ENCODE assay signal across 10 mouse cellular contexts in the genomic region with DNA sequence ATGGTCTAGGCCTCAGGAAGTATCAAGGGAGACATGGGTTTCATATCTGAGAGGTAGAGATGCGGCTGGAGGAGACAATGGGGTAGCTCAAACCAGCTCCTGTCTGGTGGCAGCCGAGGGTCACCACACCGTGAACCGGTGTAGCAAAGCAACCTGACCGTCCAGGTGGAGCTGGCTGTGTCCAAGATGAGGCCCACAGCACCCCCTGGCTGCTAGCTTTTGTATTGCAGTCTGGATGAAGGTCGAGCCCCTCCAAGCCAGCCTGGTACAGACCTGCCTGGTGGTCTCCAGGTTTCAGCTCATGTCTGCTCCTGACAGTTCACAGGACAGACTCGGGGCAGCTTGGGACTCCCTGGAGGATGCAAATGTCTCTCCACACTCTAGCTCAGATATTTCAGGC. TPM values are rescaled to one million over a fixed set of nuclear protein-coding genes. Genes with fewer than 3 reads are reported as not detected.
DNase-seq lines count a peak whose midpoint lies in the region; ATAC-seq and TF ChIP-seq lines count a peak whose summit lies in the region.
"Had no signal": no experiment of that assay in that cellular context is flagged by ENCODE, and none has a peak within 500 bp of the region (broad histone marks: within the 10 kb centered on the region; RNA-seq: fewer than 3 reads in every experiment).

No protein-coding gene starts in this region.

- peak; percentile 35; the same call in 1 of the 2 replicates for ATAC-seq in hindbrain, embryonic 11.5 days (ENCODE audit: low FRiP score)
- ATAC-seq in hindbrain, embryonic 16.5 days: no peak
- peak; percentile 25; the same call in 1 of the 2 replicates for ATAC-seq in midbrain, embryonic 13.5 days
- no peak for ATAC-seq in stomach, postnatal 0 days (ENCODE audit: low FRiP score, low TSS enrichment)

- H3K9me3 ChIP-seq in hindbrain, embryonic 11.5 days (ENCODE audit: control insufficient read depth, low read length): no peaks in the 10 kb centered on the region
- no peaks in the 10 kb centered on the region for H3K9me3 ChIP-seq in hindbrain, embryonic 16.5 days (ENCODE audit: control insufficient read depth, low read length)
- no peaks in the 10 kb centered on the region for H3K9me3 ChIP-seq in midbrain, embryonic 13.5 days
- no peaks in the 10 kb centered on the region for H3K9me3 ChIP-seq in stomach, postnatal 0 days (ENCODE audit: control insufficient read depth, low read length)
- H3K9me3 ChIP-seq: embryonic facial prominence, embryonic 12.5 days; liver, embryonic 15.5 days had no signal

- no peak overlapping the region for H3K27ac ChIP-seq in hindbrain, embryonic 11.5 days (ENCODE audit: low read depth, low read length)
- no peak overlapping the region for H3K27ac ChIP-seq in hindbrain, embryonic 16.5 days (ENCODE audit: low read depth, low read length)
- no peak overlapping the region for H3K27ac ChIP-seq in midbrain, embryonic 13.5 days
- H3K27ac ChIP-seq in stomach, postnatal 0 days (replicated peaks): no peak overlapping the region
- H3K27ac ChIP-seq: embryonic facial prominence, embryonic 12.5 days; liver, embryonic 15.5 days had no signal

- H3K9ac ChIP-seq in hindbrain, embryonic 11.5 days (ENCODE audit: low read depth, low read length): no peak overlapping the region
- H3K9ac ChIP-seq in hindbrain, embryonic 16.5 days (ENCODE audit: low read depth, low read length): no peak overlapping the region
- no peak overlapping the region for H3K9ac ChIP-seq in midbrain, embryonic 13.5 days (replicated peaks)
- no peak overlapping the region for H3K9ac ChIP-seq in stomach, postnatal 0 days (ENCODE audit: low read length)
- H3K9ac ChIP-seq: embryonic facial prominence, embryonic 12.5 days; liver, embryonic 15.5 days had no signal

- DNase-seq in hindbrain, embryonic 11.5 days (ENCODE audit: low spot score): peak; percentile 81
- DNase-seq in WW6 (ENCODE audit: low read depth, low spot score): peak; percentile 22
- peak; percentile 92 to 93 for DNase-seq in cerebellum, postnatal 25 days
- peak; percentile 56 to 60 for DNase-seq in gastrocnemius, postnatal 36 days
- DNase-seq in layer of hippocampus, postnatal 36 days: peak; percentile 57 to 61
- DNase-seq in stomach, postnatal 0 days (ENCODE audit: low spot score): peak; percentile 78

- no peak overlapping the region for H3K4me3 ChIP-seq in hindbrain, embryonic 11.5 days (ENCODE audit: low read depth, low read length)
- H3K4me3 ChIP-seq in hindbrain, embryonic 16.5 days (ENCODE audit: low read length): no peak overlapping the region
- H3K4me3 ChIP-seq in midbrain, embryonic 13.5 days (replicated peaks): no peak overlapping the region
- no peak overlapping the region for H3K4me3 ChIP-seq in stomach, postnatal 0 days (ENCODE audit: low read depth, low read length)
- H3K4me3 ChIP-seq: embryonic facial prominence, embryonic 12.5 days; liver, embryonic 15.5 days had no signal

- no peaks in the 10 kb centered on the region for H3K27me3 ChIP-seq in hindbrain, embryonic 11.5 days (ENCODE audit: control insufficient read depth, insufficient read depth, low read length)
- no peaks in the 10 kb centered on the region for H3K27me3 ChIP-seq in hindbrain, embryonic 16.5 days (replicated peaks; ENCODE audit: control insufficient read depth, insufficient read depth, low read length)
- no peaks in the 10 kb centered on the region for H3K27me3 ChIP-seq in midbrain, embryonic 13.5 days
- H3K27me3 ChIP-seq in stomach, postnatal 0 days (ENCODE audit: control insufficient read depth, insufficient read depth, low read length): no peaks in the 10 kb centered on the region
- H3K27me3 ChIP-seq: embryonic facial prominence, embryonic 12.5 days; liver, embryonic 15.5 days had no signal

- 46% methylated on average over 7 of the region's 7 CpGs for WGBS in hindbrain, embryonic 11.5 days
- 56% methylated on average over 7 of the region's 7 CpGs for WGBS in hindbrain, embryonic 16.5 days
- WGBS in midbrain, embryonic 13.5 days: 54% methylated on average over 7 of the region's 7 CpGs
- 39% methylated on average over 7 of the region's 7 CpGs for WGBS in stomach, postnatal 0 days

- TF ChIP-seq EP300 in stomach, postnatal 0 days (optimal IDR thresholded peaks at IDR 0.05): no peak

- H3K4me2 ChIP-seq in hindbrain, embryonic 11.5 days (replicated peaks; ENCODE audit: low read depth, low read length): no peak overlapping the region
- H3K4me2 ChIP-seq in hindbrain, embryonic 16.5 days (ENCODE audit: low read length): no peak overlapping the region
- H3K4me2 ChIP-seq in midbrain, embryonic 13.5 days (replicated peaks): no peak overlapping the region
- no peak overlapping the region for H3K4me2 ChIP-seq in stomach, postnatal 0 days (replicated peaks; ENCODE audit: low read depth)
- H3K4me2 ChIP-seq: embryonic facial prominence, embryonic 12.5 days; liver, embryonic 15.5 days had no signal

- no peaks in the 10 kb centered on the region for H3K4me1 ChIP-seq in hindbrain, embryonic 11.5 days (replicated peaks; ENCODE audit: control insufficient read depth, insufficient read depth, low read length)
- H3K4me1 ChIP-seq in hindbrain, embryonic 16.5 days (ENCODE audit: control insufficient read depth, insufficient read depth, low read depth, low read length): peaks cover 4% of the 10 kb centered on the region; the same call in 1 of the 2 replicates
- H3K4me1 ChIP-seq in midbrain, embryonic 13.5 days (replicated peaks): no peaks in the 10 kb centered on the region; the same call in 1 of the 2 replicates
- no peaks in the 10 kb centered on the region for H3K4me1 ChIP-seq in stomach, postnatal 0 days (replicated peaks; ENCODE audit: control insufficient read depth, insufficient read depth)
- H3K4me1 ChIP-seq: liver, embryonic 15.5 days had no signal

- peaks cover under 1% of the 10 kb centered on the region; the same call in 1 of the 2 replicates for H3K36me3 ChIP-seq in hindbrain, embryonic 11.5 days (ENCODE audit: control insufficient read depth, insufficient read depth, low read length)
- H3K36me3 ChIP-seq in hindbrain, embryonic 16.5 days (ENCODE audit: control insufficient read depth, insufficient read depth, low read length): peaks cover 34% of the 10 kb centered on the region
- H3K36me3 ChIP-seq in midbrain, embryonic 13.5 days: peaks cover 65% of the 10 kb centered on the region
- peaks cover 24% of the 10 kb centered on the region for H3K36me3 ChIP-seq in stomach, postnatal 0 days (ENCODE audit: control insufficient read depth, insufficient read depth, low read length)

- peak; percentile 86 for TF ChIP-seq CTCF in stomach, postnatal 0 days (IDR thresholded peaks at IDR 0.05; ENCODE audit: low read depth)

- intact Hi-C loops in gastrocnemius, postnatal 36 days (cut with DNase I): loop anchor here (1.0 kb wide), 1 partner anchor 71 kb away; no protein-coding TSS in a partner anchor

RNA-seq across cellular contexts. Expression of a gene that starts 11.5 kb away (rescaled TPM):
- polyA plus RNA-seq in hindbrain, embryonic 11.5 days (2014; fragmentation: Nextera tagmentation; extraction: Ambion mirVana): 7.8 and 9.2 TPM in 2 replicates
- polyA plus RNA-seq in hindbrain, embryonic 16.5 days (2015; fragmentation: Nextera tagmentation; extraction: Ambion mirVana): 6.8 and 6.9 TPM in 2 replicates
- under 1 TPM in 1 of 2 experiments, not detected in 1; 0.15 TPM for total RNA-seq in gastrocnemius, postnatal 36 days (2021)
- total RNA-seq in layer of hippocampus, postnatal 36 days (2021): under 1 TPM; 0.27 to 0.38 TPM
- polyA plus RNA-seq in midbrain, embryonic 13.5 days (2015; fragmentation: Nextera tagmentation; extraction: Ambion mirVana): 4.9 and 5.1 TPM in 2 replicates
- polyA plus RNA-seq in stomach, postnatal 0 days (2015; fragmentation: Nextera tagmentation; extraction: Ambion mirVana): 1.8 and 2.3 TPM in 2 replicates

Comparison
In these comparisons a context has a peak if more than half of its experiments do, and no peak if none do; other contexts are left out.
1. ATAC-seq: peak in hindbrain, embryonic 11.5 days (single experiment) and midbrain, embryonic 13.5 days (single experiment); none in hindbrain, embryonic 16.5 days (single experiment) and stomach, postnatal 0 days (single experiment).
2. DNase-seq: peak in every context shown above with its lines; median percentile 92 in cerebellum, postnatal 25 days; 81 in hindbrain, embryonic 11.5 days; 78 in stomach, postnatal 0 days; 59 in layer of hippocampus, postnatal 36 days; 58 in gastrocnemius, postnatal 36 days; 22 in WW6.